Mouse (Mus musculus): ENCODE data around the gene Tnfsf13b.
A peak's percentile ranks its signal among the peaks of the same experiment; 100 is the strongest.

The Tnfsf13b gene

DNA sequence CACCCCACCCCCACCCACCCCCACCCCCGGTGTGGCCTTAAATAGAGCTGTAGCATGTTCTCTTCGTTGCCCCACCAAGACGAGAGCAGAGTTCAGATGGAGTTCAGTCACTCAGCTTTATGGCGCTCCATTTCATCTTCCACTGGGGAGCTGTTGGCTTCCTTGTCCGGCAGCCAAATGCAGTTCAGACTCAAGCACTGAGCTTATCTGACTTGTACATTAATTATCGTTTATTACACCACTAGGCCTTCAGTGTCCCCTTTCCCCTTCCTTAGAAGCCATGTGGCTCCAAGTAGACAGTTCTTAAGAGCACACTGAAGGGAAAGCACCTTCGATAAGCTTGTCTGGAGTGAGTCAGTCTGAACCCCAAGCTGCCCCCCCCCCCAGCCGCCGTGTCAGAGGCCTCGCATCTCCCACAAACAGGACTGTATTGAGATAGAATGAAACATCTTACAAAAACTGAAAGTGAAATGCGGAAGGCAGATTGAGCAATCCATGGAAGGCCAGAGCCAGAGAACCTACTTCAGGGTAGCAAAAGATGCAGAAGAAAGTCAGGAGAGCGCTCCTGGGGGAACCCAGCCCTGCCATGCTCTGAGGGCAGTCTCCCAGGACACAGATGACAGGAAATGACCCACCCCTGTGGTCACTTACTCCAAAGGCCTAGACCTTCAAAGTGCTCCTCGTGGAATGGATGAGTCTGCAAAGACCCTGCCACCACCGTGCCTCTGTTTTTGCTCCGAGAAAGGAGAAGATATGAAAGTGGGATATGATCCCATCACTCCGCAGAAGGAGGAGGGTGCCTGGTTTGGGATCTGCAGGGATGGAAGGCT lies at the start of gene Tnfsf13b:
Gene Tnfsf13b, plus strand, starts transcription at position 312 of the 830 bp plus-strand sequence.
- no peak for DNase-seq (ENCODE audit: low spot score in 2 of 2)

DNA sequence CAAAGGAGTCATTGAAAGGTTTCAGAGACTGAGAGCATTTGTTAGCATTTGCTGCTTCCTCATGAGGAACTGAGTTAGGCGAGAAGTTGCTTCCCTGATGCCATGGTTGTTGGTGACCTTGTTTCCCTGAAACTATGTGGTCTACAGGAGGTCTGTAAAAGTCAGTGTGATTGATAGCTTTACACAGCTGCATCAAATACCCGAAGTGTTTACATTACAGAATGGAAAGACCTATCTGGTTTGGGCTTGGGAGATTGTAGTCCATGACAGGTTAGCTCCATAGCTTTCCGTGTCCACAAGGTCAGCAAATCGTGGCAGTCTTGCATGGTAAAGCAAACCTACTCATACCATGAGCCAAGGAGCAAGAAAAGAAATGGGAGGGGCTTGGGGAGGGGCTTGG lies 47.9 kb upstream of the Tnfsf13b start:
- no peak for DNase-seq (ENCODE audit: low spot score in 2 of 2)

DNA sequence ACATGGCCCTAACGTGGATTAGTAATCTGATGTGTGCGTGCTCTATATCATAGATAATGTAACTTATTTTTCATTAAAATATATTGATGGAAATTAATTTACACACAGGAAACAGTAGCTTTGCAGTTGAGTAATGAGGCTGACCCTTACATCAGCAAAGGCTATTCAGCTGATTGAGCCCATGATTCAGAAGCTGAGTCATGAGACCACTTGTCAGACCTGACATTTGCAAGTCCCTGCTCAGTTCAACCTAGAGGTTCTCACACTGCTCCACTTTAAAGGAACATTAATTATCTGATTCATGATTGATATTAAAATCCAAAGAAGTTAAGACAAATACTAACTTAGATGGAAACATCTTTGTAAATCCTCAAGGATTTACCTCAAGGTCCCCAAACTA lies 46.3 kb upstream of the Tnfsf13b start:
- DNase-seq (ENCODE audit: low spot score in 2 of 2) = no peak

DNA sequence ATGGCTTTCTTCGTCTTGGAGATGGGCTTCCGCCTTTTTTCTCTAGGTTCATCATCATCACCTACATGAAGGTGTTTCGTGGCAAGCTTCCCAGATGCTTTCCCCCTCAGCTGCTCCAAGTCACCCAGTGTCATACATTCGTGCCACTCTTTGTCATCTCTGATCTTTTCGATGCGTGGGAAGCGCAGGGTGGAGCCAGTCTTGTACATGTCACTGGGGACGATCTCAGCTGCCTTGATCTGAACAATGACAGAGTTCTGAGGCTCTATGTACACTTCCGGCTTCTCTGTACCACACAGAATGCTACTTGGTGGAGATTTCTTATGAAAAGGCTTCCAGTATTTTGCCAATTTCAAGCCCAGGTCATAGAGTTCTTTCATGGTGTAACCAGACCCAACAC lies 34.4 kb upstream of the Tnfsf13b start:
- no peak for DNase-seq (ENCODE audit: low spot score in 2 of 2)

DNA sequence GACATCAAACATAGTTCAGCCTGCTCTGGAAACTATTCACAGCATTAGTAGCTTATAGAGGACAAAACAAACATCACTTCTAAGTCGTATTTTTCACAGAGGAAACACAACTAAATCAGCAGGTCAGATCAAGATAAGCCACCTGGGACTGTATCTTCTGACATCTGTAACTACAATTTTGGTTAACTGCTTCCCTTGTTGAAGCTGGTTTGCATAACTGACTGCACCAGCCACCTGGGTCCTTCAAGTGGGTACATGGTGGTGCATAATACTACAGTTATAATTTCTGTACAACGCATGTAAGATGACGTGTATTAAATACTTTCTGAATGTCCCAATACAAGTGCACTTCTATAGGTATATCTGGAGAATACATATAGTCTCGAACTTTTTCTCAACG lies 31.0 kb upstream of the Tnfsf13b start:
- DNase-seq (ENCODE audit: low spot score in 2 of 2) = no peak

DNA sequence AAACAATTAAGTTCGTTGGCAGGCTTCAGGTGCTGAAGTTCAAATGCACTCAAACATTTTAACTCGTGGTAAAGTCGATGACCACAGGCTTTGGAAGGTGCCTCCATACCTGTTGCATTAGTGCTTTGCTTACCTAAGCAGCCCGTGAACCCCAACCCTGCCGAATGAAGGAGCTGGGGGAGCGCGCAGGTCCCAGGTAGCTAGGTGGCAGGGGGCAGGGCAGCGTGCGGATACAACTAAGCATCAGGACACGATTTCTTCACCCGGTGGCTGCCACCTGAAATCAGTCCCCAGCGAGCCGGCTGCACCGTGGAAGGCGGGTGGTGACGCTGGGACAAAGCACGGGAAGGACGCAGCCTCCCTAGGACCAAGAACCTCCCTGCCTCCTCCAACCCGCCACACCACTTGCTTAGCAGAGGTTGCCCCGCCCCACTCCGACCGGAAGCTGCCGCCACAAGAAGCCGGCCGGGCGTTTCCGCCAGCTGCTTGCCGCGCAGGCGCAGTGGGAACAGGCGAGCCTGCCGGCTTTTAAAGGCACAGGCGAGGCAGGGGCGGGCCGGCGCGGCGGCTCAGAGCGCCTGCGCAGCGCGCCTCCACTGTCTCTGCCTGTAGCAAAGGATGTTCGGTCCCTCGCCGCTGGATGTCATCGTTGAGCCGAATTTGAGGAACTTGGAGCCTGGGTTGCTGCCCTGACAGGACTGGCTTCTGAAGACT lies 30.2 kb upstream of the Tnfsf13b start:
- DNase-seq (ENCODE audit: low spot score in 2 of 2) = peak; percentile 97 to 99

DNA sequence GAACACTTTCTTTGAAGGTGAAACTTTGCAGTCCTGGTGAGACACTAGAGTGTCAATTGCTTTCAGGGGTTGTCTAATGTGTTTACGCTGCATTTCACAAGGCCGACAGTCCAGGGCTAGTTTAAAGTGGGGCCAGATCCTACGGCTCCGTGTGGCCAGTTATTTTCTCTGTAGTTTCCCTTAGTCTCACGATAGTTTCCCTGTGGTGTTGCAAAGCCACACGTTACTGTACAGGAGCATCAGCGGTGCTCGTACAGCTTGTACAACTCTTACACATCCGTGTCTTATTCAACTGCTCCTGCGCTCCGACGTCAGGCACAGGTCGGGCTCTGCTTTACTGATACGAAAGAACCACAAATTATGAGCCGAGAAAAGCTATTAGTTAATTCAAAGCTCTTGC lies 29.3 kb upstream of the Tnfsf13b start:
- peak in 1 of 2 experiments; percentile 8 for DNase-seq (ENCODE audit: low spot score in 2 of 2)

DNA sequence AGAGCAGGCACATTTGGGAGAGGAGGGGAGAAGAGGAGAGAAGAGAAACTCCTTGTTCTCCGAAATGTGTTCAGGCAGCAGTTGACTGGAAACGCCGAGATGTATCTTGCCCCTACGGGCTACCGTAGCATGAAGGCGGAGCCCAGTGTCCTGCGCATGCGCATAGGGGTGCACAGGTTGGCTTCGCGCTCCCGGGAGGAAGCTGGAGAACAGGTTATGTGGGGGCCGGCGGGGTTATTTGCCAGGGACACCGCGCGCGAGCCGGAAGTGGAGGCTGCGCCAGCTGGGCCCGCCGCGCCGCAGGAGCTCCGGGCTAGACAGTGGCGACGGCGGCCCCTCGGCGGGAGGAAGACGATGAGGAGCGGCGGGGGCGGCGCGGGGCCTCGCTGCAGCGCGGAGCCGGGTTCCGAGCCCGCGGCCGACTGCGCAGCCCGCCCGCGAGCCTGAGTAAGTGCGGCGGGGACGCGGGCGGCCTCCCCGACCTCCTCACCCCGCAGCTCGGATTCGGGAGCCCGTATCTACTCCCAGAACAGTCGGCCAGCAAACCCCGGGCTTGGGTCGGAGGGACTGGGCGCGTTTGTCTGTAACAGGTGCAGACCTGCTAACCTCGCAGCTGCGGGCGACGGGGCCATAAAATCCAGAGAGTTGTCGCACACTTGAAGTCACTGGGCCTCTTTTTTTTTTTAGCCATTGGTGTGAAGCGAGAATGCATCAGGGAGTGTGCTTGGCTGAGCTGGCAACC lies 28.5 kb upstream of the Tnfsf13b start, which contains the start of the genes Lig4 and Abhd13:
Gene Lig4, minus strand, starts transcription at position 114 of the 742 bp plus-strand sequence.
Gene Abhd13, plus strand, starts transcription at position 135 of the 742 bp plus-strand sequence.
- DNase-seq (ENCODE audit: low spot score in 2 of 2) = peak; percentile 99 to 100

DNA sequence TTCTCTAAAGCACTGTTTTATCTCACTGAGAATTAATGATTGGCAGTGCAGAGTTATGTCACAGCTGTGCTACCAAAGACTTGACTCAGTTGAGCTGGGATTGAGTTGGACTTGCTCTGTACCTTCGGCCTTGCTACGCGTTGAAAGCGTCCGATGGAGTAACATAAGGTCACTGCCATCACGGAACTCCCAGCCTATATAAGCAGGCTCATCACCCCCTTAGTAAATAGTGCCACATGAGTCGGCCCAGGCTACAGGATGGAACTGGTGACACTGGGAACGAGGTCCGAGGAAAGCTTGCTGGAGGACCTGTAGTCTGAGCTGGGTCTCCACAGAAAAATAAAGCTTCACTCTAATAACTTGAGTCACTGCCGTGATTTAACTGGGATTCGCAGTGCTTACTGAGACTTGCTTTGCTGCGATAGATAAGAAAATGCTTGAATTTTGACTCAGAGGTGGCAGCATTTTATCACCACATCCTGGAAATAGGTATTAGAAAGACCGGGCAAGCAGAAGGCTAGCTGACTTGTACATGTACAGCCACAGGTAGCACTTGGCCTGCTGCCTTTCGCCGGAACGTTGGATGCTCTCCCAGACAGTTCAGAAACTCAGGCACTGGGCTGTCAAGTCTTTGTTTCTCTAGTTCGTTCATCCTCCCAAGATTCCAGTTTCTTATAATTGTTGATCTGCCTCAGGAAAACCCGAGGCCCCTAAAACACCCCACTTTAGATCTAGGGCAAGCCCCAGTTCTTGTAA lies 27.6 kb upstream of the Tnfsf13b start:
- DNase-seq (ENCODE audit: low spot score in 2 of 2) = no peak

DNA sequence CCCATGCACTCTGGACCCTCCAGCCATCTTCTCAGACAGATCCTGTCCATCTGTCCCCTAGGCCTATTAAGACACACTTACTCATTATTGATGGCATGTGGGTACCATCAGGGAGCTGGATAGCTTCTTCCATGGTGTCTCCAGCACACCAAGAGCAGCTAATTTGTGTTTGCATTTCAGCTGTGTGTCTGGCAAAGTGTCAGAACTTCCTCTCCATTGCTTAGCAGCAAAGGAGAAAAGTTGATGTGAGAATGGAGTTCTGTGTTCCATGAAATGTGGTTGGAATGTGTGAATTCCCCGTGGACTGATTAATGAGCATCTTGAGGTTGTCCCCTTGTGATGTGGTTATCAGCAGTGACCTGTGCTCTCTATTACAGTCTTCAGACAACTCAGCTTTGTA lies 26.5 kb upstream of the Tnfsf13b start:
- no peak for DNase-seq (ENCODE audit: low spot score in 2 of 2)

DNA sequence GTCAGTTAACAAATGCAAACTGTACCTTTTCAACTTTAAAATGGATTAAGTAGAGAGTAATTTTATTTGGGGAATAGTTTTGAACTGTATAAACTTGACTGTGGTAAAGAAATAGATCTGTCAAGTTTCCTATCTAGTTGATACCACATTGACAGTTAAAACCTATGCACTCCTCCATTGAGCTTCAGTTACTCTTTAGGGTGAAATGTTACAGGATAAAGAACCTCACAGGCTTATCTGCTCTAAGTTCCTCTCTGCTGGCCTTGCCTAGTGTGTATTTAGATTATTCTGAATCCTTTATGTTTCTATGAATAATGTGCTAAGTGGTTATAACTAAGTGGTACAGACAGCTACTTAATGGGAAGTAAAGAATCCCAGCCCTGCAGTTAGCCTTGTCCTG lies 26.1 kb upstream of the Tnfsf13b start:
- no peak for DNase-seq (ENCODE audit: low spot score in 2 of 2)

DNA sequence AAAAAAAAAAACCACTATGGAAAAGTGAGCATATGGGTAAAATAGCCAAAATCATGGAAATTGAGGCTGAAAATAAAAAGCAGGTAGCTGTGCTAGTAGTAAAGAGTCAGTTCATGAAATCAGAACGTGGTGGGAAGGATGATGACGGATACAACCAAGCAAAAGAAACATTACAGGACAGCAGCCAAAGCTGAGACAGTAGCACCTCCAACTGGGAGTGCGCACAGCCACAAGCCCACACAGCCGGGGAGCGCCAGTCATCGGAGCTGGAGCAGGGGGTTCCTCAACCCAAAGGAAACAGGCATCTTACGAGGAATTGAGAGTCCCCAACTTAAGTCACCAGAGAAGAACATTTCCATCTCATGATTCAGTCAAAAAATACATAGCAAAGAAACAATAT lies 2.2 kb upstream of the Tnfsf13b start:
- peak in 1 of 2 experiments; percentile 12 for DNase-seq (ENCODE audit: low spot score in 2 of 2)

DNA sequence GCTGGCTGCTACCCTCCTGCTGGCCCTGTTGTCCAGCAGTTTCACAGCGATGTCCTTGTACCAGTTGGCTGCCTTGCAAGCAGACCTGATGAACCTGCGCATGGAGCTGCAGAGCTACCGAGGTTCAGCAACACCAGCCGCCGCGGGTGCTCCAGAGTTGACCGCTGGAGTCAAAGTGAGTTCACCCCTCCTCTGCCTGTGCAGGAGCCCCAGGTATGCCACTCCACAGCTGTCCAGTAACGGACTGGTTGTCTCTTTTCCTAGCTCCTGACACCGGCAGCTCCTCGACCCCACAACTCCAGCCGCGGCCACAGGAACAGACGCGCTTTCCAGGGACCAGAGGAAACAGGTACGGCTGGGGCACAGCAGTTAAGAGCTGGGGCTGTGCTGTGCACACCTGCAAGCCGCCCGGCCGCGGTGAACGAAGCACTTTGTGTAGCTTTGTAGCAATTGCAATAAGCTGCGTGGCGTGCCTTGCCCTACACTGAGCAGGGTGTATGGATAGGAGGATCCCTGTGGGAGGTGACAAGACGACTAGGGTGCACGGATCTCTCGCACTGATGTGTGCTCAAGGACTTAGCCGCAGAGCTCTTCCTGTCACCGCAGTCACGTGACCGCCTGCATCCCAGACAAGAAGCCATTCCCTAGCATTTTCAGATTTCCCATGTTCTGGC lies 856 bp downstream of the Tnfsf13b start:
- DNase-seq (ENCODE audit: low spot score in 2 of 2) = peak; percentile 47 to 59

DNA sequence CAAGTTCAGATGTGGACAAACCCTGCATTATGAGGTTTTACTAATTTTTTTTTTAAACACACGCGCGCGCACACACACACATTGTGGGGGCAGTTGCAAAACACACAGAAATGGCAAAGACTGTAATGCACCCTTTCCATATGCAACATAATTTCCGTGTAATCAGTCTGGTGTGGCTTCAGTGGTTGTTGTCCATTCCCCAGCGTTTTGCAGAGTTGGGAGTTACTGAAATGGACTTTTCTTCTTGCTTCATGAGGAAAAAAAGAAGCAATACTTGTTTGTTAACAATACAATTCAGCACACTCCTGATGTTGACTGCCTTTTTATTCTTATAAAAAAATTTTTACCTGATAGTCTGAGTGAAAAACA lies 1.4 kb downstream of the Tnfsf13b start:
- DNase-seq (ENCODE audit: low spot score in 2 of 2) = no peak

DNA sequence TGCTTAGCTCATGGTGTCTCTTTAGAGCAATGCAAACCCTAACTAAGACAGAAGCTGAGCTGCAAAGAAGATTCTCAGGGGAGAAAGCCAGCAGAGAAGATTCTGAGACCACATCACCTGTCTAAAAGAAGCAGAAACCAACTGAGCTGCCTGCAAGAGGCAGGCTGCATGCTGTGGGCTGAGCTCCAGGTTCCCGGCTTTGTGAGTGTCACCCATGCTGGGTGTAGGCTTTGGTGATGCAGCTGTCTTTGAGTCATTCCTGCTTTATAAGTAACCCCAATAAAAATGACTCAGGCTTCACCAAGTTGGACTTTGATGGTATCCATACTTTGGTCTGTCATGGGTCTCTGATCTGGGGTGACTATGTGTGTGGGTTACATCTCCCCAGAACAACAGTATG lies 10.0 kb downstream of the Tnfsf13b start:
- DNase-seq (ENCODE audit: low spot score in 2 of 2) = peak in 1 of 2 experiments; percentile 30

DNA sequence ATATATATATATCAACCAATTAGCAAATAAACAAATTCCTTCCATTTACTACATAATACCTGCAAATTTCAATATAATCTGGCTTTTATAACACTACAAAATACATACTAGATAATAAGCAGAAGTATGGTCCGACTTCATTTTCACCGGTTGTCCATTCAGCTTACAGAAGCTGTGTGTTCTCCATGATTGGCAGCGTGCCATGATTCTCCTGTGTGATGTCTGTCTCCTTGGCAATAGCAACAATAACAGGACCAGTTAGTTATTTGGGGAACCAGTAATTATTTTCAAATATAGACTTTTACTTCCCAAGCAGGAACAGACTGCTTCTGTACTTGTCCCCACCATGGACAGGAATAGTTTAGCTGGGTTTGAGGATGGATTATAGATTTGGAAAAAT lies 11.0 kb downstream of the Tnfsf13b start:
- DNase-seq (ENCODE audit: low spot score in 2 of 2) = peak in 1 of 2 experiments; percentile 46

DNA sequence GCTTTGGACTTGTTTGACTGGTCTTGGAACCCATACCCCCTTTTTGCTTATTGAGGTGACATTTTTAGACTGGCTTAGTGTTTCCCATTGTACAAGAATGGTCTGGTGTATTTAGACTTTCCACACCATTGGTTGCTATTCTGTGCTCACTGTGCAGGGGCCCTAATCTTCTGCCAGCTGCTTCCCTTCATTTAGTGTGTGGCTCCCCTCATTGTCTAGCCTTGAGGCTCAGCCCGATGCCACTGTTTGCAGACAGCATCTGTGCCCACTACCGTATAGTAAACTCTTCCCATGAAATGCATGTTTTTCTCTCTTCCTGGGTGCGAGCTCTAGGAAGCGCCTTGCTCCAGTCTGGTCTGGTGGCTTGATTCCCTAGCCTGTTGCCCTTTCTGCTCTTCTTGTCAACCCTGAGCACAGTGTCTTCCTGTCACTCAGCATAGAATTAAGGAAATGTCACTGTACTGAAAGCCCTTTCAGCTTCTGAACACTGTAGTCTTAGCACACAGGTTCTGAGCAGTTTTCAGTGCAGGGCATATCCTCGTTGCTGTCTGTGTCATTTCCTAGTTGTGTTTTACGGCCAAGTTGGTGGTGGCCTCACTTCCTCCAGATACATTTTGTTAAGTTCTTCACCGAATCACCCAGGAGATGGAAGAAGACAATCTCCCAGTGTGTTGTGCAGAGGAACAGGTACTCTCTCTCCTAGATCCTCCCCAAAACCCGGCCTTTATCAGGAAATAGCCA lies 24.2 kb downstream of the Tnfsf13b start:
- DNase-seq (ENCODE audit: low spot score in 2 of 2) = no peak

DNA sequence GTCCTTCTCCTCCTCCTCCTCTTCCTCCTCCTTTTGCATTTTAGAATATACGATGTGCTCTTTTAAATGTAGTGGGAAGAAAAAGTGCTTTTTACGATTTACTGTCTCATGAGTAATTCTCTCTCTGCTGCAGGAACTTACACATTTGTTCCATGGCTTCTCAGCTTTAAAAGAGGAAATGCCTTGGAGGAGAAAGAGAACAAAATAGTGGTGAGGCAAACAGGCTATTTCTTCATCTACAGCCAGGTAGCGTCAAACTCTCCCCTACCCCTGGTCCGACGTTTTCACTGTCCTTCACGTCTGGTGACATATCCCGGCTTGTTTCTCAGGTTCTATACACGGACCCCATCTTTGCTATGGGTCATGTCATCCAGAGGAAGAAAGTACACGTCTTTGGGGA lies 24.9 kb downstream of the Tnfsf13b start:
- DNase-seq (ENCODE audit: low spot score in 2 of 2) = no peak

DNA sequence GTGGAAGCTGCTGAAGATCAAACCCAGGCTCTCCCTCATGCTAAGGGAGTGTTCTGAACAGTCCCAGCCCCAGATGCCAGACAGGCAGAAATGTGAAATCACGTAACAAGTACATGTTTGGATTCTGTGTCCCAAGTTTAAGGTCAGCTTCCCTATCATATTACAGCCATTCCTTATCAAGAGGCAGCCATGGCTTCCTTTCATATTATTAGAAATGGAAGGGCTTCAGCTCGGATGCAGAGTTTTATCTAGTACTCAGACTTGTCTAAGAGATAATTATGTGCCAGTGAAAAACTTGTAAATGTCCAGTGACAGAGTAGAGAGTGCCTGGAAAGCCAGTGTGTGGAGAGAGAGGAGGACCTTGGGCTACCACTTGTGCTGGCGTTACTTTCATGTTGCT lies 34.6 kb downstream of the Tnfsf13b start:
- DNase-seq (ENCODE audit: low spot score in 2 of 2) = no peak

DNA sequence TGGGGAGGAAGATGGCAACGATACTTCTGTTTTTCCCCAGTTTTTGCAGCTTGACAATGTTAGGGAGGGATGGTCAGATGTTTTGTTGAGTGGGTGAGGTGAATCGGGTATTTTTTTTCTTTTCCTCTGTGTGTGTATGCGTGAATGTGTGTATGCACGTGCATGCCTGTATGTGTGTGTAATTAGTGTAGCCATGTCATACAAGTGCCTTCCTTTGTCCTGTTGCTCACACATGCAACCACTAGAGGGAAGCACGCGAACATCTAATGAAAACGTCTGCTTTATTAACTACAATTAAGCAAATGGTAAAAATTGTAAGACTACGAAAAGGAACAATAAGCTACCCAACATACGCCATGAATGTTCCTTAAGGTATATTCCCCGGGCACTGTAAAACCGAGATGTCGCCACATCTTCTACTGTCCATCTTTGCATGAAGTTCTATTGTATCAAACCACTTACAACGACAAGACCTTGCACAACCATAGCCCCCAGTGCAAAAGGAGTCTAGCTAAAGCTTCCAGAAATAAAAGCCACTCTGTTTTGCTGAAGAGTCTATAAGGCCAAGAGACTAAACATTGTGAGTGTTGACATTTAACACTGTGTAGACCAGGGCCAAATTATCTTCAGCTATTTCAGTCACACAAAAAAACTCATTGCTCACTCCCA lies 37.7 kb downstream of the Tnfsf13b start:
- peak; percentile 70 to 71 for DNase-seq (ENCODE audit: low spot score in 2 of 2)
